ENCODE assay signal across 11 mouse cellular contexts in the genomic region with DNA sequence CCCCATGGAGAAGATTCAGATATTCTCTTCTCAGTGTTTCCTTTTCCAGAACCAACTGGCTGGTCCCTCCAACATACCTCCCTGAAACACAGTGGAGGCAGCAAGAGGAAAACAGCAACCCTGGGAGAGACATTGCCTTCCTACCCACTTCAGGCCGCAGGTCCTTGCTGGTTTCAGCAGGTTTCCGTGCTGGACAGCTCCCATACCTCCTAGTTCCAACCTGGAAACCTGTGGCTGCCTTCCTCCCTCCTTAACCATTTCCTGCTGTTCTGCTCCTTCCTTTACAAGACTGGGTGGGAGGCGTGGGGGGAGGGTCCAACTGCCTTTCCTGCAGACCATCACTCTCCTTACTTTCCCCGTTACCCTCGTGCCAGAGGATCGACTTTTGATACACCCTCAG. TPM values are rescaled to one million over a fixed set of nuclear protein-coding genes. Genes with fewer than 3 reads are reported as not detected.
DNase-seq lines count a peak whose midpoint lies in the region; ATAC-seq lines count a peak whose summit lies in the region.
"Had no signal": no experiment of that assay in that cellular context is flagged by ENCODE, and none has a peak within 500 bp of the region (broad histone marks: within the 10 kb centered on the region; RNA-seq: fewer than 3 reads in every experiment).

No protein-coding gene starts in this region.

- H3K9ac ChIP-seq in embryonic facial prominence, embryonic 11.5 days (replicated peaks; ENCODE audit: low read length), result no peak overlapping the region
- no peak overlapping the region for H3K9ac ChIP-seq in neural tube, embryonic 11.5 days (ENCODE audit: low read length)
- H3K9ac ChIP-seq: heart, embryonic 13.5 days; limb, embryonic 13.5 days had no signal

- no peak overlapping the region for H3K4me2 ChIP-seq in embryonic facial prominence, embryonic 11.5 days (ENCODE audit: low read depth, low read length)
- H3K4me2 ChIP-seq in neural tube, embryonic 11.5 days (ENCODE audit: low read depth), result no peak overlapping the region
- H3K4me2 ChIP-seq: heart, embryonic 13.5 days; limb, embryonic 13.5 days had no signal

- no peaks in the 10 kb centered on the region for H3K36me3 ChIP-seq in embryonic facial prominence, embryonic 11.5 days (replicated peaks; ENCODE audit: control insufficient read depth, insufficient read depth, low read depth, low read length)
- no peaks in the 10 kb centered on the region for H3K36me3 ChIP-seq in neural tube, embryonic 11.5 days (ENCODE audit: control insufficient read depth, insufficient read depth, low read length)
- H3K36me3 ChIP-seq: heart, embryonic 13.5 days; limb, embryonic 13.5 days had no signal

- ATAC-seq in embryonic facial prominence, embryonic 11.5 days (replicated peaks; ENCODE audit: insufficient number of reproducible peaks, low FRiP score, low TSS enrichment, low read depth), result no peak
- ATAC-seq in neural tube, embryonic 11.5 days (ENCODE audit: insufficient read depth, low FRiP score, low TSS enrichment), result no peak

- WGBS in embryonic facial prominence, embryonic 11.5 days, result 5% methylated on average over 6 of the region's 6 CpGs
- WGBS in neural tube, embryonic 11.5 days, result 27% methylated on average over 6 of the region's 6 CpGs

- no peaks in the 10 kb centered on the region for H3K27me3 ChIP-seq in embryonic facial prominence, embryonic 11.5 days (ENCODE audit: control insufficient read depth, insufficient read depth, low read length)
- no peaks in the 10 kb centered on the region for H3K27me3 ChIP-seq in neural tube, embryonic 11.5 days (ENCODE audit: control insufficient read depth, insufficient read depth, low read length)
- H3K27me3 ChIP-seq: heart, embryonic 13.5 days; limb, embryonic 13.5 days had no signal

- H3K9me3 ChIP-seq in embryonic facial prominence, embryonic 11.5 days (replicated peaks; ENCODE audit: control insufficient read depth, low read length), result no peaks in the 10 kb centered on the region
- H3K9me3 ChIP-seq in neural tube, embryonic 11.5 days (ENCODE audit: control insufficient read depth, low read length), result no peaks in the 10 kb centered on the region
- H3K9me3 ChIP-seq: heart, embryonic 13.5 days; limb, embryonic 13.5 days had no signal

- no peak overlapping the region for H3K4me3 ChIP-seq in embryonic facial prominence, embryonic 11.5 days (ENCODE audit: low read depth, low read length)
- no peak overlapping the region for H3K4me3 ChIP-seq in neural tube, embryonic 11.5 days (ENCODE audit: low read depth, low read length)
- H3K4me3 ChIP-seq: heart, embryonic 13.5 days; limb, embryonic 13.5 days had no signal

- no peak overlapping the region for H3K27ac ChIP-seq in embryonic facial prominence, embryonic 11.5 days (replicated peaks; ENCODE audit: low read depth, low read length)
- H3K27ac ChIP-seq in neural tube, embryonic 11.5 days (ENCODE audit: low read depth, low read length), result no peak overlapping the region
- H3K27ac ChIP-seq: heart, embryonic 13.5 days; limb, embryonic 13.5 days had no signal

- H3K4me1 ChIP-seq in embryonic facial prominence, embryonic 11.5 days (ENCODE audit: control insufficient read depth, insufficient read depth, low read length), result peaks cover 11% of the 10 kb centered on the region
- H3K4me1 ChIP-seq in neural tube, embryonic 11.5 days (ENCODE audit: control insufficient read depth, insufficient read depth, low read length), result peaks cover 12% of the 10 kb centered on the region; the same call in 1 of the 2 replicates

- DNase-seq in gastrocnemius, postnatal 10 days, result peak; percentile 55
- no peak for DNase-seq in gastrocnemius, adult 18-20 months (ENCODE audit: low spot score)
- DNase-seq in ovary, postnatal 14 days (ENCODE audit: low spot score), result peak; percentile 29
- no peak for DNase-seq in ovary, postnatal 10 days (ENCODE audit: low spot score)
- peak; percentile 90 for DNase-seq in embryonic facial prominence, embryonic 11.5 days (ENCODE audit: low spot score)
- peak; percentile 51 for DNase-seq in neural tube, embryonic 11.5 days (ENCODE audit: low spot score)
- DNase-seq in cerebellum, postnatal 14 days, result no peak
- DNase-seq in frontal cortex, postnatal 14 days (ENCODE audit: low spot score in 2 of 2), result no peak
- DNase-seq: thymus, adult 18-20 months had no signal

RNA-seq across cellular contexts. Expression of gene Nav1, which starts 27.7 kb away (rescaled TPM):
- total RNA-seq in gastrocnemius, postnatal 10 days (2021), result 10 to 100 TPM; 17.2 to 29.5 TPM
- total RNA-seq in gastrocnemius, adult 18-20 months (2021), result 10 to 100 TPM in 1 of 2 experiments, 1 to 10 TPM in 1; 8.4 to 11.4 TPM
- 11.9 and 13.4 TPM in 2 replicates for polyA plus RNA-seq in embryonic facial prominence, embryonic 11.5 days (2014; fragmentation: Nextera tagmentation; extraction: Ambion mirVana)
- 18.1 and 20.0 TPM in 2 replicates for polyA plus RNA-seq in neural tube, embryonic 11.5 days (2014; fragmentation: Nextera tagmentation; extraction: Ambion mirVana)

Comparison
In these comparisons a context has a peak if more than half of its experiments do, and no peak if none do; other contexts are left out.
1. DNase-seq: peak in gastrocnemius, postnatal 10 days (single experiment), ovary, postnatal 14 days (single experiment), embryonic facial prominence, embryonic 11.5 days (single experiment) and neural tube, embryonic 11.5 days (single experiment); none in gastrocnemius, adult 18-20 months (single experiment), ovary, postnatal 10 days (single experiment), cerebellum, postnatal 14 days (0 of 2) and frontal cortex, postnatal 14 days (0 of 2).